In the genomic region with DNA sequence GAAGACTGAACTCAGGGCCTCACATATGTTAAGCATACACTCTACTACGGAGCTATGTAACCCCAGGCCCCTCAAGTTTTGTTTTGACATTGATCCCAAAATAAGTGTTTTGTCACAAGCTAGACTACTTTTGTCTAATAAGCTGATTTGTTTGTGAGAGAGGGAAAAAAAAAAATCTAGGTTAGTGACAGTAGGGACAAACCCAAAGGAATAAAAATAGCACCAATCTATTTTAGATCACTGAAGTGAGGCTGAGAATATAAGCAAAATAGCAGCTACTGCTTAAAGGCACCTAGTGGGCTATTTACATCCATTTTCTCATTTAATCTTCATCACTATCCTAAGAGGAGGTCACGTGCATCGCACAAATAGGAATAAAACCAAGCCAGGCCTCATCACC, we compare ENCODE assay signal across 9 mouse cellular contexts. TPM values are rescaled to one million over a fixed set of nuclear protein-coding genes. Genes with fewer than 3 reads are reported as not detected.
DNase-seq lines count a peak whose midpoint lies in the region; ATAC-seq and TF ChIP-seq lines count a peak whose summit lies in the region.
"Had no signal": no experiment of that assay in that cellular context is flagged by ENCODE, and none has a peak within 500 bp of the region (broad histone marks: within the 10 kb centered on the region; RNA-seq: fewer than 3 reads in every experiment).

No protein-coding gene starts in this region.

- no peaks in the 10 kb centered on the region for H3K27me3 ChIP-seq in testis, adult 2 months (ENCODE audit: control insufficient read depth, insufficient read depth, low read length)
- H3K27me3 ChIP-seq in liver, embryonic 12.5 days (replicated peaks) = 0 out of 2 replicates have a peak, but pooled peaks cover 16% of the 10 kb centered on the region
- no peaks in the 10 kb centered on the region for H3K27me3 ChIP-seq in stomach, postnatal 0 days (ENCODE audit: control insufficient read depth, insufficient read depth, low read length)

- no peak for TF ChIP-seq CTCF in gastrocnemius, adult 2 months (IDR thresholded peaks at IDR 0.05)
- TF ChIP-seq CTCF in testis, adult 2 months (IDR thresholded peaks at IDR 0.05; ENCODE audit: control insufficient read depth, insufficient read depth, insufficient replicate concordance, low read depth, low read length) = no peak
- TF ChIP-seq CTCF in stomach, postnatal 0 days (IDR thresholded peaks at IDR 0.05; ENCODE audit: low read depth) = no peak

- no peak for DNase-seq in gastrocnemius, adult 2 months
- DNase-seq in gastrocnemius, postnatal 10 days = no peak
- no peak for DNase-seq in testis, postnatal 14 days (ENCODE audit: low spot score)
- no peak for DNase-seq in stomach, postnatal 0 days (ENCODE audit: low spot score)
- no peak for DNase-seq in embryo, embryonic 10 days (ENCODE audit: low spot score)
- DNase-seq in yolk sac, embryonic 10.5 days (ENCODE audit: low spot score) = no peak
- DNase-seq: adrenal gland, adult 8-10 months had no signal

- no peak for TF ChIP-seq POLR2A in testis, adult 2 months (IDR thresholded peaks at IDR 0.05; ENCODE audit: control insufficient read depth, low read depth, low read length)

- no peaks in the 10 kb centered on the region; the same call in 1 of the 2 replicates for H3K36me3 ChIP-seq in testis, adult 2 months (ENCODE audit: control insufficient read depth, insufficient read depth, low read length)
- H3K36me3 ChIP-seq in liver, embryonic 12.5 days = peaks cover 40% of the 10 kb centered on the region
- no peaks in the 10 kb centered on the region; the same call in 1 of the 2 replicates for H3K36me3 ChIP-seq in stomach, postnatal 0 days (ENCODE audit: control insufficient read depth, insufficient read depth, low read length)

- no peak for ATAC-seq in liver, embryonic 12.5 days
- no peak for ATAC-seq in stomach, postnatal 0 days (ENCODE audit: low FRiP score, low TSS enrichment)

- peaks cover 8% of the 10 kb centered on the region for H3K4me1 ChIP-seq in testis, adult 2 months (ENCODE audit: control insufficient read depth, insufficient read depth, low read length)
- peaks cover 44% of the 10 kb centered on the region for H3K4me1 ChIP-seq in liver, embryonic 12.5 days
- H3K4me1 ChIP-seq in stomach, postnatal 0 days (replicated peaks; ENCODE audit: control insufficient read depth, insufficient read depth) = peaks cover 5% of the 10 kb centered on the region

- TF ChIP-seq EP300 in stomach, postnatal 0 days (optimal IDR thresholded peaks at IDR 0.05) = no peak

- H3K9ac ChIP-seq in liver, embryonic 12.5 days = peak overlapping the region; percentile 89
- peak overlapping the region; percentile 3; the same call in 1 of the 2 replicates for H3K9ac ChIP-seq in stomach, postnatal 0 days (ENCODE audit: low read length)

- H3K27ac ChIP-seq in gastrocnemius, adult 2 months = peak overlapping the region; percentile 95
- H3K27ac ChIP-seq in testis, adult 2 months (ENCODE audit: control insufficient read depth, insufficient read depth, low read depth, low read length) = no peak overlapping the region
- H3K27ac ChIP-seq in liver, embryonic 12.5 days = peak overlapping the region; percentile 87; the same call in 1 of the 2 replicates
- no peak overlapping the region for H3K27ac ChIP-seq in stomach, postnatal 0 days (replicated peaks)

- WGBS in liver, embryonic 12.5 days (ENCODE audit: insufficient replicate concordance) = 85% methylated on average over 3 of the region's 3 CpGs
- WGBS in stomach, postnatal 0 days = 72% methylated on average over 3 of the region's 3 CpGs

- peak overlapping the region; percentile 88 for H3K4me3 ChIP-seq in gastrocnemius, adult 2 months
- H3K4me3 ChIP-seq in testis, adult 2 months (ENCODE audit: control insufficient read depth, low read depth, low read length) = peak overlapping the region; percentile 86
- peak overlapping the region; percentile 82 for H3K4me3 ChIP-seq in liver, embryonic 12.5 days
- H3K4me3 ChIP-seq in stomach, postnatal 0 days (ENCODE audit: low read depth, low read length) = peak overlapping the region; percentile 74; the same call in 1 of the 2 replicates

- peak overlapping the region; percentile 95 for H3K4me2 ChIP-seq in liver, embryonic 12.5 days
- H3K4me2 ChIP-seq in stomach, postnatal 0 days (replicated peaks; ENCODE audit: low read depth) = peak overlapping the region; percentile 97

- intact Hi-C loops in gastrocnemius, adult 2 months (cut with DNase I) = loop anchor here (5.0 kb wide), 1 partner anchor 178 kb away; the partner anchor contains the start of gene 2700081O15Rik

- H3K9me3 ChIP-seq in liver, embryonic 12.5 days (replicated peaks) = no peaks in the 10 kb centered on the region
- H3K9me3 ChIP-seq in stomach, postnatal 0 days (ENCODE audit: control insufficient read depth, low read length) = no peaks in the 10 kb centered on the region

RNA-seq across cellular contexts. Expression of gene Naa40, which starts 1.4 kb away (rescaled TPM):
- total RNA-seq in gastrocnemius, adult 2 months (2021) = 10 to 100 TPM in 1 of 2 experiments, 1 to 10 TPM in 1; 10.0 to 12.7 TPM
- total RNA-seq in gastrocnemius, postnatal 10 days (2021) = 10 to 100 TPM; 12.5 to 15.9 TPM
- 61.5 and 69.3 TPM in 2 replicates for polyA plus RNA-seq in testis, adult 2 months (2012; rRNA removed)
- polyA plus RNA-seq in liver, embryonic 12.5 days (2016; fragmentation: Nextera tagmentation; extraction: Ambion mirVana) = 42.0 and 44.8 TPM in 2 replicates
- polyA plus RNA-seq in stomach, postnatal 0 days (2015; fragmentation: Nextera tagmentation; extraction: Ambion mirVana) = 20.1 and 20.5 TPM in 2 replicates

RNA-seq across cellular contexts. Expression of gene Cox8a, which starts 22.2 kb away (rescaled TPM):
- total RNA-seq in gastrocnemius, adult 2 months (2021) = 100 to 1,000 TPM in 1 of 2 experiments, 10 to 100 TPM in 1; 72.4 to 113 TPM
- 100 to 1,000 TPM; 275 to 315 TPM for total RNA-seq in gastrocnemius, postnatal 10 days (2021)
- polyA plus RNA-seq in testis, adult 2 months (2012; rRNA removed) = 117 and 148 TPM in 2 replicates
- polyA plus RNA-seq in liver, embryonic 12.5 days (2016; fragmentation: Nextera tagmentation; extraction: Ambion mirVana) = 915 and 936 TPM in 2 replicates
- 1,651 and 1,766 TPM in 2 replicates for polyA plus RNA-seq in stomach, postnatal 0 days (2015; fragmentation: Nextera tagmentation; extraction: Ambion mirVana)

RNA-seq across cellular contexts. Expression of gene Rcor2, which starts 27.6 kb away (rescaled TPM):
- total RNA-seq in gastrocnemius, adult 2 months (2021) = 1 to 10 TPM; 1.6 to 2.0 TPM
- 1 to 10 TPM; 8.2 to 9.1 TPM for total RNA-seq in gastrocnemius, postnatal 10 days (2021)
- 3.6 and 4.1 TPM in 2 replicates for polyA plus RNA-seq in testis, adult 2 months (2012; rRNA removed)
- polyA plus RNA-seq in liver, embryonic 12.5 days (2016; fragmentation: Nextera tagmentation; extraction: Ambion mirVana) = 4.0 and 5.1 TPM in 2 replicates
- 2.2 and 2.4 TPM in 2 replicates for polyA plus RNA-seq in stomach, postnatal 0 days (2015; fragmentation: Nextera tagmentation; extraction: Ambion mirVana)

RNA-seq across cellular contexts. Expression of gene Otub1, which starts 33.5 kb away (rescaled TPM):
- 10 to 100 TPM; 45.0 to 50.3 TPM for total RNA-seq in gastrocnemius, adult 2 months (2021)
- 10 to 100 TPM; 63.2 to 67.3 TPM for total RNA-seq in gastrocnemius, postnatal 10 days (2021)
- 49.4 and 49.9 TPM in 2 replicates for polyA plus RNA-seq in testis, adult 2 months (2012; rRNA removed)
- 85.0 and 85.2 TPM in 2 replicates for polyA plus RNA-seq in liver, embryonic 12.5 days (2016; fragmentation: Nextera tagmentation; extraction: Ambion mirVana)
- polyA plus RNA-seq in stomach, postnatal 0 days (2015; fragmentation: Nextera tagmentation; extraction: Ambion mirVana) = 121 and 126 TPM in 2 replicates

Comparison
In these comparisons a context has a peak if more than half of its experiments do, and no peak if none do; other contexts are left out.
1. H3K27ac ChIP-seq: peak in gastrocnemius, adult 2 months (single experiment) and liver, embryonic 12.5 days (single experiment); none in testis, adult 2 months (single experiment) and stomach, postnatal 0 days (single experiment).
2. Peak in every context shown above with its lines, with median percentiles within 50 percentile points of each other: H3K4me3 ChIP-seq.